Mouse (Mus musculus) intestine, embryonic 16.5 days (tissue): ENCODE results near the gene Esyt2. TPM values are rescaled to one million over a fixed set of nuclear protein-coding genes. Genes with fewer than 3 reads are reported as not detected.

Experiments used
- ATAC-seq: fragments of 200-750 bp; cut with Nextera tagmentation; 2 replicates; pipeline ENCODE4 v1.8.0; 2017; ENCODE audit warnings: moderate TSS enrichment, moderate library complexity
- H3K27ac ChIP-seq: fragments of 300-500 bp; sonication (generic); 2 replicates; pipeline ENCODE4 v1.5.1; 2014; ENCODE audit warnings: mild to moderate bottlenecking, low read length
- H3K27me3 ChIP-seq: fragments of 300-500 bp; sonication (generic); replicated peaks from 2 replicates; pipeline ENCODE4 v1.6.1; 2014; ENCODE audit warnings: low read length, control low read depth, mixed read lengths; ENCODE audit not compliant: control insufficient read depth, insufficient read depth
- H3K36me3 ChIP-seq: fragments of 300-500 bp; sonication (generic); 2 replicates; pipeline ENCODE4 v1.6.1; 2014; ENCODE audit warnings: low read length, control low read depth; ENCODE audit not compliant: control insufficient read depth, insufficient read depth
- H3K4me1 ChIP-seq: fragments of 300-500 bp; sonication (generic); 2 replicates; pipeline ENCODE4 v1.6.1; 2014; ENCODE audit warnings: low read length, control low read depth, mixed read lengths; ENCODE audit not compliant: control insufficient read depth, insufficient read depth
- H3K4me2 ChIP-seq: fragments of 300-500 bp; sonication (generic); 2 replicates; pipeline ENCODE4 v1.6.1; 2014; ENCODE audit warnings: low read depth, low read length, control low read depth
- H3K4me3 ChIP-seq: fragments of 300-500 bp; sonication (generic); 2 replicates; pipeline ENCODE4 v1.5.1; 2014; ENCODE audit warnings: mild to moderate bottlenecking, low read length
- H3K9ac ChIP-seq: fragments of 300-500 bp; sonication (generic); 2 replicates; pipeline ENCODE4 v1.6.1; 2014; ENCODE audit warnings: low read depth, low read length
- H3K9me3 ChIP-seq: fragments of 300-500 bp; sonication (generic); 2 replicates; pipeline ENCODE4 v1.6.1; 2016; ENCODE audit warnings: low read length, control low read depth; ENCODE audit not compliant: control insufficient read depth
- WGBS: fragments of 180-500 bp; shearing (Covaris S2); extraction: QIAGEN DNeasy Blood & Tissue Kit; methylation state at CpG from one replicate; pipeline ENCODE4 v1.1.7; 2014; 5-methylcytosine and 5-hydroxymethylcytosine counted together
- polyA plus RNA-seq: library from polyadenylated mRNA; unstranded; fragments of >200 nt; fragmentation: Nextera tagmentation; extraction: Ambion mirVana; gene quantifications from 2 replicates; pipeline ENCODE4 v1.2.1, GENCODE M21; 2015

The Esyt2 gene
- polyA plus RNA-seq, 1 experiment from 2014 or later: 15.7 TPM

DNA sequence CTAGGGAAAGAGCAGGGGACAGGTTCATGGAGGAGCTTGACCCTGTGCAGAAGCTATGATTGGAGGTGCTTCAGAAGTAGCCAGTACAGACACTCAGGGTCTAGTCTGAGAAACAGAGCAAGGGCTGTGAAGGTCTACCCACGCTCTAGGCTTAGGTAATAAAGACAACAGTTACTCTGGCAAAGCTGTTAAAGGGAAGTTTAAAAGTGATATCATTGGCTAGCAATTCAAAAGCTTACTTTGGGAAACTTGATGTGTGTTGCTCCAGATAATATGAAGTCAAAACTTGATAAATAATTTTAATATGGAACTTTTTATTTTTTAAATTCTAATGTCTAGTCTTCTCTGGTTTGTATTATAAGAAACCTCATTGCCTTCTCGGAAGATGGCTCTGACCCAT lies 86.3 kb downstream of the Esyt2 start:
- Histone ChIP-seq H3K27ac (no peak overlapping the region), H3K4me1 (no peaks in the 10 kb centered on the region), H3K9me3 (no peaks in the 10 kb centered on the region), H3K27me3 (no peaks in the 10 kb centered on the region), H3K9ac (no peak overlapping the region), H3K4me3 (no peak overlapping the region), H3K36me3 (peaks cover 12% of the 10 kb centered on the region), H3K4me2 (no peak overlapping the region)
- 93% methylated on average over 2 of the region's 2 CpGs for WGBS
- no peak for ATAC-seq

DNA sequence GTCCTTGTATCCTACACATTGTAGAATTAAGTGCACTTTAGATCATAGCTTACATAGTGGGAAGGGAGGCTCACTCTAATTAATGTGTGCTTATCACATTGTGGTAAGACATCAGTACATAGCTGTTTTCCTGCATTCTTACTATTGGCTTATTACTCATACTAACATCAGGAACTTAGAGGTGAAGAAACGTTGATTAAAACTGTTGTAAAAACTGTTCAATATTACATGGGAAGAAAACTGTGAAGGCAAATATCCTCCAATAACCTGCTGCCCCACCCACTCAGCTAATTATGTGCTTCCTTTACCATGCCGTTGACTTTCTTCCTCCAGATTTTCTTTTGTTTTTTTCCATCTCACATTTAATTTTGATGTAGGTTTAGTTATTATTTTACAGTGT lies 87.9 kb downstream of the Esyt2 start:
- no peak overlapping the region for H3K27ac ChIP-seq
- H3K4me3 ChIP-seq: no peak overlapping the region
- H3K27me3 ChIP-seq: no peaks in the 10 kb centered on the region
- H3K4me2 ChIP-seq: no peak overlapping the region
- H3K9me3 ChIP-seq: no peaks in the 10 kb centered on the region
- no peak for ATAC-seq
- H3K4me1 ChIP-seq: no peaks in the 10 kb centered on the region
- H3K36me3 ChIP-seq: peaks cover 11% of the 10 kb centered on the region
- no peak overlapping the region for H3K9ac ChIP-seq
- 76% methylated on average over 2 of the region's 2 CpGs for WGBS

DNA sequence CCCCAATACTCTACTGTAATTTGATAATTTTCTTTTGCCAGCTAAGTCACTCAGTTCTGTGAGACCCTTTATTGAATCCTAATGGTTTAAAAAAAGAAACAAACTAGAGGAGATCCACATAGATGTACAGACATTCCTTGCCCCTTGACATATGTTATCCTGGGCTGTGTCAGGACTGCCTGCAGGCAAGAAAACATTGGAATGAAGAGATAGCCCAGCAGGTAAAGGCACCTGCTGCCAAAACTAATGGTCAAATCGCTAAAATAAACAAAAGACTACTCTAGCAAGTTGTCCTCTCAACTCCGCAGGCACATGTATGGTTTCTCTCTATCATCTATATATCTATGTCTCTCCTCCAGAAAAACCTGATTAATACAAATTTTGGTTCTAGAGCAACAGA lies 102.1 kb downstream of the Esyt2 start:
- Histone ChIP-seq H3K36me3 (no peaks in the 10 kb centered on the region), H3K4me2 (no peak overlapping the region), H3K9ac (no peak overlapping the region), H3K4me3 (no peak overlapping the region), H3K9me3 (no peaks in the 10 kb centered on the region), H3K4me1 (no peaks in the 10 kb centered on the region), H3K27me3 (no peaks in the 10 kb centered on the region), H3K27ac (no peak overlapping the region)
- ATAC-seq: no peak
- WGBS: 71% methylated on average over 2 of the region's 2 CpGs

DNA sequence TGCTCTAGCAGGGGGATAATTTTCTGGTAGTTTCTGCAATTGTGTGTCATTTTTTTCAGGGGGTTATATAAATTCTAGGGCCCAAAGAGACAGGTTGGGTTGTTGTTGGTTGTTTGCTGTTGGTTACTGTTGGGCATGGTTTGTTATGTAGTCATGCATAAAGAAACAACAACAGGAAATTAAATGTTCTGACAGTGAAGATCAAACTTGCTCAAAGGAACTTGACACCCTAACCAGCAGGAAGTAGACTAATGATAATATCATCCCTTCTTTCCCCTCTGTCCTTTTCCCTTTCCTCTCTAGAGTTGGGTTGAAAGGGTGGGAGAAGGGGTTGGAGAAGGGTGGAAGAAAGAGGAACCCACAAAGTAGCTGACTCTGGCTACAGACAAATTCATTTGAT lies 103.0 kb downstream of the Esyt2 start:
- Histone ChIP-seq H3K4me2 (no peak overlapping the region), H3K4me3 (no peak overlapping the region)
- no peak for ATAC-seq

DNA sequence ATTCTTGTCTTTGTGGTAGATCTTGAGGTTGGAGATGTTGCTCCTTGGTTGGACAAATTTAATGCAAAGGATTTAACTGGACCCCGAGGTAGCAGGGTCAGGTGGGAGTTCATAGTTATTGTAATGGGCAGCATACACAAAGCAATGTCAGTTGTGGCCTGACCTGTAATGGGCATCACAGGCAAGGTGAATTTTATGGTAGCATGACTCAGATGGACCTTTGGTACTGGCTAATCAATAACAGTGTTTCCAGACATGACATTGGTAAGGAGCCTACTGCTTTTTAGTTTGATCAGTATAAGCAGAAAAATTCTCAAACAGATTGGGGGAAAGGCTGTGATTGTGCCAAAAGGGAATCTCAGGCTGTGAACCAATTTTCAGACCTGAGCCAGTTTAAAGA lies 105.8 kb downstream of the Esyt2 start:
- WGBS: 85% methylated on average over 1 of the region's 1 CpGs
- ATAC-seq: no peak
- H3K4me3 ChIP-seq: no peak overlapping the region

More for the DNA sequence above, 103.0 kb downstream of the Esyt2 start:
- no peaks in the 10 kb centered on the region for H3K4me1 ChIP-seq
- H3K27ac ChIP-seq: no peak overlapping the region
- no peaks in the 10 kb centered on the region for H3K27me3 ChIP-seq
- H3K9me3 ChIP-seq: no peaks in the 10 kb centered on the region
- no peaks in the 10 kb centered on the region for H3K36me3 ChIP-seq
- no peak overlapping the region for H3K9ac ChIP-seq

DNA sequence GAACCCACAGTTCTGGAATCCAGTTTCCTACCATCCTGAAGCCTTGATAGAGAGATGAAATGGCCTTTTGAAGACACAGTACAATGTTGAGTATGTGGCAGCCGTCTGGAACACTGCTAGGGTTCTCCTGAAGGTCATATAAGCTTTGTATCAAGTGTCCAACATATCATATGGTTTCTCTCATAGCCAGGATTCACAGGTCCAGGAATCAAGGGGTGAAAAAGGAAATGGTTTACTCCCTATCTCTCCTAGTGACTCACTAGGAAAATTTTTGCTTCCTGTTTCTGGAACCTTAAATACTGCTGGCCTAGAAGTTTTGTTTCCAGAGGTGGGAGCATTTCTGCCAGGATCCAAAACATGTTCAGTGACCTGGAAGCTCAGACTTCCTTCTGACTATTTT lies 108.9 kb downstream of the Esyt2 start:
- Histone ChIP-seq H3K4me1 (no peaks in the 10 kb centered on the region), H3K9me3 (no peaks in the 10 kb centered on the region), H3K9ac (no peak overlapping the region), H3K36me3 (no peaks in the 10 kb centered on the region), H3K27ac (no peak overlapping the region), H3K4me2 (no peak overlapping the region), H3K27me3 (no peaks in the 10 kb centered on the region), H3K4me3 (no peak overlapping the region)
- whole genome bisulfite sequencing: 46% methylated on average over 1 of the region's 1 CpGs
- ATAC-seq: no peak

More for the DNA sequence above, 105.8 kb downstream of the Esyt2 start:
- H3K4me2 ChIP-seq: no peak overlapping the region
- H3K9ac ChIP-seq: no peak overlapping the region
- no peaks in the 10 kb centered on the region for H3K9me3 ChIP-seq
- H3K27me3 ChIP-seq: no peaks in the 10 kb centered on the region
- no peak overlapping the region for H3K27ac ChIP-seq
- no peaks in the 10 kb centered on the region for H3K36me3 ChIP-seq
- H3K4me1 ChIP-seq: no peaks in the 10 kb centered on the region

DNA sequence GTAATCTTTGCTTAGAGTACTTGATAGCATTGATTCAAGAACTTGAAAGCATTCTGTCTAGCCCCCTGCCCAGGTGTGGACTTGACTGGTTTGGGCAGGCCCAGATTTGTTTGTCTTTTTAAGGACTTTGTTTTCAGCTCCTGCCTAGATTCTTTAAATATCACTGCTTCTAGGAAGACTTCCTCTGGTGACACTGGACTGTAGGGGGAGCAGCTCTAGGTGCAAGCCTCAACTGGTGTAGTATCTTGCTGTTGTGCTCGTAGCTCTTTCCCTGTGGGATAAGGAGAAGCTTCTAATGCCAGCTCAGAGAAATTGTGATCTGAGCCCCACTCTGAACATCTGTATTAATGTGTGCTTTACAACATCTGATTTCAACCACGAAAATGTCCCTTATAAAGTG lies 113.3 kb downstream of the Esyt2 start:
- no peaks in the 10 kb centered on the region for H3K4me1 ChIP-seq
- H3K4me3 ChIP-seq: no peak overlapping the region
- H3K9ac ChIP-seq: no peak overlapping the region
- no peak overlapping the region for H3K27ac ChIP-seq
- H3K4me2 ChIP-seq: no peak overlapping the region
- no peaks in the 10 kb centered on the region for H3K9me3 ChIP-seq
- H3K27me3 ChIP-seq: no peaks in the 10 kb centered on the region
- no peak for ATAC-seq
- no peaks in the 10 kb centered on the region for H3K36me3 ChIP-seq
- WGBS: 75% methylated on average over 2 of the region's 2 CpGs

DNA sequence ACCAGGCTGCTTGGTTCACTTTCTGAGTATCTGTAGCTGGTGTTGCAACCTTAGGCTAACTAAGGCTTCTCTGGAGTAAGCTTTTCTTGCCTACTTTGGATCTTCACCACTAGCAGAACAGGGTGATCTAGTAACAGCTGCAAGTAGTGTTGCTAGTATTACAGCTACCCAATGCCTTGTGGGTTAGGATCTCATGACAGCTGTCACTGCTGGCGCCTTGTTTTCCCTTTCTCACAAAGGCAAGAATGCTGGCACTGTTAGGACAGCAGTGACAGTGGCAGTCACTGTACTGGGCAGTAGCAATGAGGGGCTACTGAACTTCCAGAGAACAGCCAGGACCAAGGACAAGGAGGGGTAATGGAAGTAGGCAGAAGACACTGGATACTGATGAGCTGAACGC lies 114.3 kb downstream of the Esyt2 start:
- ATAC-seq: no peak
- 85% methylated on average over 2 of the region's 2 CpGs for WGBS
- Histone ChIP-seq H3K27me3 (no peaks in the 10 kb centered on the region), H3K4me3 (no peak overlapping the region), H3K4me2 (no peak overlapping the region), H3K9me3 (no peaks in the 10 kb centered on the region), H3K27ac (no peak overlapping the region), H3K4me1 (no peaks in the 10 kb centered on the region), H3K36me3 (no peaks in the 10 kb centered on the region), H3K9ac (no peak overlapping the region)

DNA sequence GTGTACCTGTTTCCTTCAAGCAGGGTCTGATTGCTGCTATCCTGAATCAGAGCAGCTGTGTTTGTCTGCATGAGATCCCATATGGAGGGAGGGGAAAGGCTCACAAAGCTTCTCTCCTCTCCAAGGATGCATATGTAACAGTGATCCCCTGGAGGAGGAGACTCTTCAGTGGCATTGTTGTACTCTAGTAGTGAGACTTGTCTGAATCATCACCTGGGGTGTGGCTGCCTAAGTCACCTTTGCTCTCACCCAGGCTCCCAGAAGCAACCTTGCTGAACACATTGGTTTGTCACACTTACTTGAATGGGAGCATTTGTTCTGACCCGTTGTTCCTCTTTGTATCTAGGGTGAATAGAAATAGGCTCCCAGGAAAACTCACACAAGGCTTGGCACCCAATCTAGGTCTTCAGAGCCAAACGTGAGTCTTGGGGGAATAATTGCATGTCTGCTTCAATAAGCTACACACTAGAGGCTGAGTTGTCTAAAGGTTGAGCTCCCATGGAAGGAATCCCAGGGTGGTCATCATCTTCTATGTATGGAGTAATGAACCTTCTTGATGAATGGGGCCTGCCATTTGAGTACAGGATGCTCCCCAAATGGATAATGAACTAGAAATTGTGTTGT lies 115.2 kb downstream of the Esyt2 start:
- Histone ChIP-seq H3K4me2 (no peak overlapping the region), H3K4me3 (no peak overlapping the region), H3K9ac (no peak overlapping the region), H3K36me3 (no peaks in the 10 kb centered on the region), H3K9me3 (no peaks in the 10 kb centered on the region), H3K27ac (no peak overlapping the region), H3K4me1 (no peaks in the 10 kb centered on the region), H3K27me3 (no peaks in the 10 kb centered on the region)
- WGBS: 75% methylated on average over 2 of the region's 2 CpGs
- ATAC-seq: peak; percentile 65; the same call in 1 of the 2 replicates
